13 mouse cellular contexts compared by ENCODE assay signal in genomic region chr1:58742571-58743021, GRCm38 (mm10). TPM values are rescaled to one million over a fixed set of nuclear protein-coding genes. Genes with fewer than 3 reads are reported as not detected.
DNase-seq lines count a peak whose midpoint lies in the region; ATAC-seq and TF ChIP-seq lines count a peak whose summit lies in the region.
"Had no signal": no experiment of that assay in that cellular context is flagged by ENCODE, and none has a peak within 500 bp of the region (broad histone marks: within the 10 kb centered on the region; RNA-seq: fewer than 3 reads in every experiment).

No protein-coding gene starts in this region.

- no peaks in the 10 kb centered on the region for H3K79me2 ChIP-seq in MEL (ENCODE audit: control insufficient read depth, insufficient read depth, low read length, poor library complexity)

- no peak for ATAC-seq in midbrain, embryonic 16.5 days

- H3K4me3 ChIP-seq in kidney, adult 2 months (ENCODE audit: insufficient read depth, low read depth, low read length) = no peak overlapping the region
- peak overlapping the region in 1 of 2 experiments; percentile 38; a peak in 2 of 4 replicates for H3K4me3 ChIP-seq in MEL (ENCODE audit: control insufficient read depth in 1 of 2, insufficient read depth in 1 of 2, low read depth in 2 of 2, low read length in 2 of 2)
- H3K4me3 ChIP-seq in cortical plate, adult 2 months (ENCODE audit: insufficient read depth, low read length) = no peak overlapping the region
- peak overlapping the region; percentile 77 for H3K4me3 ChIP-seq in megakaryocyte, embryonic 14.5 days (replicated peaks)
- no peak overlapping the region for H3K4me3 ChIP-seq in midbrain, embryonic 16.5 days (ENCODE audit: low read depth, low read length)
- H3K4me3 ChIP-seq: embryonic facial prominence, embryonic 12.5 days; hindbrain, embryonic 15.5 days had no signal

- no peak for TF ChIP-seq POLR2A in kidney, adult 2 months (IDR thresholded peaks at IDR 0.05; ENCODE audit: low read depth, low read length)
- no peak; a peak in 1 of 4 replicates for TF ChIP-seq POLR2A in MEL (IDR thresholded peaks at IDR 0.05; ENCODE audit: control insufficient read depth in 1 of 2, insufficient read depth in 1 of 2, low read depth in 1 of 2, low read length in 2 of 2, poor library complexity in 1 of 2)
- TF ChIP-seq POLR2A in cortical plate, adult 2 months (IDR thresholded peaks at IDR 0.05; ENCODE audit: extremely low read depth, insufficient read depth, low read length) = no peak

- no peak for TF ChIP-seq RAD21 in MEL (IDR thresholded peaks at IDR 0.05; ENCODE audit: low read depth, low read length)

- no peaks in the 10 kb centered on the region for H3K9me3 ChIP-seq in MEL (replicated peaks; ENCODE audit: insufficient read depth, low read length)
- H3K9me3 ChIP-seq in megakaryocyte, embryonic 14.5 days = no peaks in the 10 kb centered on the region
- no peaks in the 10 kb centered on the region for H3K9me3 ChIP-seq in midbrain, embryonic 16.5 days (replicated peaks; ENCODE audit: control insufficient read depth, low read length, poor library complexity, severe bottlenecking)
- H3K9me3 ChIP-seq: embryonic facial prominence, embryonic 12.5 days; hindbrain, embryonic 15.5 days had no signal

- peaks cover 15% of the 10 kb centered on the region; the same call in 1 of the 2 replicates for H3K4me1 ChIP-seq in kidney, adult 2 months (ENCODE audit: control insufficient read depth, insufficient read depth, low read length)
- H3K4me1 ChIP-seq in MEL (ENCODE audit: control insufficient read depth in 1 of 2, insufficient read depth in 2 of 2, low read length in 2 of 2) = peaks cover 9 to 25% of the 10 kb centered on the region in 2 experiments
- peaks cover 4% of the 10 kb centered on the region for H3K4me1 ChIP-seq in cortical plate, adult 2 months (ENCODE audit: control insufficient read depth, insufficient read depth, low read length)
- H3K4me1 ChIP-seq in megakaryocyte, embryonic 14.5 days = peaks cover 61% of the 10 kb centered on the region
- H3K4me1 ChIP-seq in midbrain, embryonic 16.5 days (ENCODE audit: control insufficient read depth, insufficient read depth, low read length) = no peaks in the 10 kb centered on the region
- H3K4me1 ChIP-seq: embryonic facial prominence, embryonic 12.5 days; hindbrain, embryonic 15.5 days had no signal

- 0 out of 2 replicates have a peak overlapping the region, but pooled peaks have one; percentile 37 for H3K27ac ChIP-seq in kidney, adult 2 months (ENCODE audit: insufficient read depth, low read depth, low read length)
- peak overlapping the region; percentile 98 for H3K27ac ChIP-seq in MEL (ENCODE audit: control insufficient read depth, low read depth, low read length)
- peak overlapping the region; percentile 81; the same call in 1 of the 2 replicates for H3K27ac ChIP-seq in cortical plate, adult 2 months (ENCODE audit: insufficient read depth, low read length)
- no peak overlapping the region for H3K27ac ChIP-seq in midbrain, embryonic 16.5 days (ENCODE audit: low read length)
- H3K27ac ChIP-seq: embryonic facial prominence, embryonic 12.5 days; hindbrain, embryonic 15.5 days had no signal

- intact Hi-C loops in left cerebral cortex, postnatal 36 days (cut with DNase I) = no loop called here

- H3K27me3 ChIP-seq in kidney, adult 2 months (replicated peaks; ENCODE audit: control insufficient read depth, insufficient read depth, low read length) = no peaks in the 10 kb centered on the region
- no peaks in the 10 kb centered on the region for H3K27me3 ChIP-seq in MEL (ENCODE audit: control insufficient read depth in 1 of 2, insufficient read depth in 2 of 2, low read length in 2 of 2)
- no peaks in the 10 kb centered on the region for H3K27me3 ChIP-seq in megakaryocyte, embryonic 14.5 days (replicated peaks)
- H3K27me3 ChIP-seq in midbrain, embryonic 16.5 days (ENCODE audit: control insufficient read depth, insufficient read depth, low read depth, low read length) = no peaks in the 10 kb centered on the region
- H3K27me3 ChIP-seq: embryonic facial prominence, embryonic 12.5 days; hindbrain, embryonic 15.5 days had no signal

- H3K36me3 ChIP-seq in kidney, adult 2 months (ENCODE audit: control insufficient read depth, insufficient read depth, low read length) = peaks cover 19% of the 10 kb centered on the region
- peaks cover 0 to 25% of the 10 kb centered on the region in 2 experiments; a peak in 2 of 4 replicates for H3K36me3 ChIP-seq in MEL (ENCODE audit: control insufficient read depth in 1 of 2, insufficient read depth in 2 of 2, low read length in 2 of 2)
- peaks cover 99% of the 10 kb centered on the region for H3K36me3 ChIP-seq in megakaryocyte, embryonic 14.5 days (replicated peaks; ENCODE audit: low read length)
- H3K36me3 ChIP-seq in midbrain, embryonic 16.5 days (ENCODE audit: control insufficient read depth, insufficient read depth, low read length) = peaks cover 3% of the 10 kb centered on the region; the same call in 1 of the 2 replicates

- TF ChIP-seq CTCF in kidney, adult 2 months (conservative IDR thresholded peaks at IDR 0.05; ENCODE audit: insufficient read depth, insufficient read length, low read depth, low read length) = no peak
- TF ChIP-seq CTCF in MEL (IDR thresholded peaks at IDR 0.05 in 2 of 3, conservative IDR thresholded peaks at IDR 0.05 in 1 of 3; ENCODE audit: control insufficient read depth in 1 of 3, insufficient read depth in 1 of 3, low read depth in 2 of 3, low read length in 3 of 3, poor library complexity in 1 of 3, severe bottlenecking in 1 of 3) = no peak
- TF ChIP-seq CTCF in cortical plate, adult 2 months (IDR thresholded peaks at IDR 0.05; ENCODE audit: extremely low read depth, insufficient read depth, low read length) = no peak

- 50% methylated on average over 5 of the region's 5 CpGs for WGBS in kidney, adult 2 months
- WGBS in midbrain, embryonic 16.5 days = 84% methylated on average over 5 of the region's 5 CpGs

- DNase-seq in kidney, adult 2 months = no peak
- no peak for DNase-seq in kidney, postnatal 36 days
- DNase-seq in MEL (ENCODE audit: low read depth, low spot score) = peak; percentile 78
- DNase-seq in left cerebral cortex, postnatal 36 days (ENCODE audit: low spot score in 2 of 2) = no peak
- DNase-seq: midbrain, embryonic 14.5 days; thymus, postnatal 25 days had no signal

- H3K9ac ChIP-seq in MEL (ENCODE audit: control insufficient read depth, low read depth, low read length, poor library complexity, severe bottlenecking) = peak overlapping the region; percentile 56
- H3K9ac ChIP-seq in midbrain, embryonic 16.5 days (ENCODE audit: low read depth, low read length) = no peak overlapping the region
- H3K9ac ChIP-seq: embryonic facial prominence, embryonic 12.5 days; hindbrain, embryonic 15.5 days had no signal

- H3K4me2 ChIP-seq in midbrain, embryonic 16.5 days (ENCODE audit: low read length) = no peak overlapping the region
- H3K4me2 ChIP-seq: embryonic facial prominence, embryonic 12.5 days; hindbrain, embryonic 15.5 days had no signal

- TF ChIP-seq EP300 in MEL (IDR thresholded peaks at IDR 0.05; ENCODE audit: low read depth in 1 of 2, low read length in 2 of 2) = peak in 1 of 2 experiments; percentile 46; a peak in 1 of 4 replicates

TF ChIP-seq in MEL, 35 proteins besides CTCF, POLR2A, EP300 and RAD21:
- TF ChIP-seq BHLHE40 (IDR thresholded peaks at IDR 0.05; ENCODE audit: borderline replicate concordance, low read depth, low read length) = peak; percentile 99
- TF ChIP-seq SMC3 (IDR thresholded peaks at IDR 0.05; ENCODE audit: low read depth, low read length) = no peak
- TF ChIP-seq MAFK (IDR thresholded peaks at IDR 0.05; ENCODE audit: borderline replicate concordance, low read depth, low read length) = no peak
- TF ChIP-seq RCOR1 (IDR thresholded peaks at IDR 0.05; ENCODE audit: low read depth, low read length) = peak; percentile 94
- TF ChIP-seq TCF12 (IDR thresholded peaks at IDR 0.05; ENCODE audit: low read depth, low read length) = peak; percentile 58

RNA-seq across cellular contexts. Expression of gene Cflar, which starts 31.3 kb away (rescaled TPM):
- 65.8 and 71.1 TPM in 2 replicates for polyA plus RNA-seq in kidney, adult 2 months (2012; rRNA removed)
- total RNA-seq in MEL (2012; rRNA removed) = 12.6 and 13.1 TPM in 2 replicates
- polyA plus RNA-seq in MEL (2012; ENCODE audit: insufficient read depth in 1 of 2, insufficient read length in 2 of 2, low read depth in 1 of 2, low replicate concordance in 2 of 2, missing spikeins in 1 of 2) = 10 to 100 TPM in 1 of 2 experiments, not detected in 1; 13.2 TPM
- polyA plus RNA-seq in cortical plate, adult 2 months (2012; rRNA removed) = 13.2 and 14.7 TPM in 2 replicates
- 3.4 and 5.3 TPM in 2 replicates for polyA plus RNA-seq in megakaryocyte, embryonic 14.5 days (2012; ENCODE audit: insufficient read depth, low replicate concordance)
- polyA plus RNA-seq in midbrain, embryonic 16.5 days (2015; fragmentation: Nextera tagmentation; extraction: Ambion mirVana) = 11.1 and 19.9 TPM in 2 replicates
- 10 to 100 TPM; 24.0 to 34.6 TPM for total RNA-seq in left cerebral cortex, postnatal 36 days (2021)

RNA-seq across cellular contexts. Expression of gene Als2cr12, which starts 46.8 kb away (rescaled TPM):
- polyA plus RNA-seq in kidney, adult 2 months (2012; rRNA removed) = 0.80 and 0.88 TPM in 2 replicates
- total RNA-seq in MEL (2012; rRNA removed) = 0.10 TPM in 1 of 2 replicates, not detected in the other
- polyA plus RNA-seq in MEL (2012; ENCODE audit: insufficient read depth in 1 of 2, insufficient read length in 2 of 2, low read depth in 1 of 2, low replicate concordance in 2 of 2, missing spikeins in 1 of 2) = not detected
- polyA plus RNA-seq in cortical plate, adult 2 months (2012; rRNA removed) = not detected in 2 replicates
- polyA plus RNA-seq in megakaryocyte, embryonic 14.5 days (2012; ENCODE audit: insufficient read depth, low replicate concordance) = not detected in 2 replicates
- polyA plus RNA-seq in midbrain, embryonic 16.5 days (2015; fragmentation: Nextera tagmentation; extraction: Ambion mirVana) = not detected in 2 replicates
- total RNA-seq in left cerebral cortex, postnatal 36 days (2021) = not detected
- polyA plus RNA-seq: embryonic facial prominence, embryonic 12.5 days; frontal cortex, adult 2 months; hindbrain, embryonic 15.5 days; limb, embryonic 11.5 days; midbrain, embryonic 14.5 days had no signal

RNA-seq across cellular contexts. Expression of gene Casp8, which starts 52.6 kb away (rescaled TPM):
- polyA plus RNA-seq in kidney, adult 2 months (2012; rRNA removed) = 5.5 and 6.9 TPM in 2 replicates
- total RNA-seq in MEL (2012; rRNA removed) = 15.1 and 15.2 TPM in 2 replicates
- 10 to 100 TPM in 1 of 2 experiments, not detected in 1; 17.5 TPM for polyA plus RNA-seq in MEL (2012; ENCODE audit: insufficient read depth in 1 of 2, insufficient read length in 2 of 2, low read depth in 1 of 2, low replicate concordance in 2 of 2, missing spikeins in 1 of 2)
- polyA plus RNA-seq in cortical plate, adult 2 months (2012; rRNA removed) = 2.3 and 3.1 TPM in 2 replicates
- 2.4 TPM in 1 of 2 replicates, not detected in the other for polyA plus RNA-seq in megakaryocyte, embryonic 14.5 days (2012; ENCODE audit: insufficient read depth, low replicate concordance)
- polyA plus RNA-seq in midbrain, embryonic 16.5 days (2015; fragmentation: Nextera tagmentation; extraction: Ambion mirVana) = 5.1 and 5.3 TPM in 2 replicates
- total RNA-seq in left cerebral cortex, postnatal 36 days (2021) = 1 to 10 TPM; 2.5 to 2.6 TPM
